In genomic region chr10:69335195-69335536, GRCm38 (mm10) we compare ENCODE assay signal across 11 mouse cellular contexts. TPM values are rescaled to one million over a fixed set of nuclear protein-coding genes. Genes with fewer than 3 reads are reported as not detected.
DNase-seq lines count a peak whose midpoint lies in the region; ATAC-seq and TF ChIP-seq lines count a peak whose summit lies in the region.
"Had no signal": no experiment of that assay in that cellular context is flagged by ENCODE, and none has a peak within 500 bp of the region (broad histone marks: within the 10 kb centered on the region; RNA-seq: fewer than 3 reads in every experiment).

No protein-coding gene starts in this region.

- no peaks in the 10 kb centered on the region for H3K9me3 ChIP-seq in lung, embryonic 16.5 days (ENCODE audit: control insufficient read depth, low read length)
- H3K9me3 ChIP-seq in forebrain, embryonic 16.5 days (ENCODE audit: control insufficient read depth, low read length) = no peaks in the 10 kb centered on the region
- H3K9me3 ChIP-seq: kidney, embryonic 15.5 days had no signal

- peak; percentile 15; the same call in 1 of the 2 replicates for ATAC-seq in lung, embryonic 16.5 days (ENCODE audit: low read depth)
- ATAC-seq in forebrain, embryonic 16.5 days = peak; percentile 45

- TF ChIP-seq CTCF in olfactory bulb, adult 2 months (IDR thresholded peaks at IDR 0.05; ENCODE audit: insufficient read depth, low read depth, low read length) = no peak
- no peak for TF ChIP-seq CTCF in left cerebral cortex, adult 2 months (IDR thresholded peaks at IDR 0.05)

- peaks cover 40% of the 10 kb centered on the region for H3K36me3 ChIP-seq in lung, embryonic 16.5 days (ENCODE audit: control insufficient read depth, insufficient read depth, low read length)
- H3K36me3 ChIP-seq in forebrain, embryonic 16.5 days (ENCODE audit: control insufficient read depth, insufficient read depth) = no peaks in the 10 kb centered on the region

- peaks cover 11% of the 10 kb centered on the region for H3K4me1 ChIP-seq in lung, embryonic 16.5 days (replicated peaks; ENCODE audit: control insufficient read depth, insufficient read depth, low read length)
- H3K4me1 ChIP-seq in forebrain, embryonic 16.5 days (replicated peaks; ENCODE audit: control insufficient read depth, insufficient read depth, low read length) = peaks cover 21% of the 10 kb centered on the region
- peaks cover 20% of the 10 kb centered on the region for H3K4me1 ChIP-seq in olfactory bulb, adult 2 months (ENCODE audit: control insufficient read depth, insufficient read depth, low read length)
- H3K4me1 ChIP-seq: kidney, embryonic 15.5 days had no signal

- peak overlapping the region; percentile 86 for H3K27ac ChIP-seq in lung, embryonic 16.5 days (ENCODE audit: low read length)
- peak overlapping the region; percentile 66 for H3K27ac ChIP-seq in forebrain, embryonic 16.5 days (ENCODE audit: low read length)
- peak overlapping the region; percentile 58 for H3K27ac ChIP-seq in olfactory bulb, adult 2 months (ENCODE audit: insufficient read depth, low read depth, low read length)
- no peak overlapping the region for H3K27ac ChIP-seq in left cerebral cortex, adult 2 months
- H3K27ac ChIP-seq: kidney, embryonic 15.5 days had no signal

- H3K27me3 ChIP-seq in lung, embryonic 16.5 days (ENCODE audit: control insufficient read depth, insufficient read depth, low read depth, low read length) = no peaks in the 10 kb centered on the region
- H3K27me3 ChIP-seq in forebrain, embryonic 16.5 days (replicated peaks; ENCODE audit: control insufficient read depth, insufficient read depth, low read length) = no peaks in the 10 kb centered on the region
- H3K27me3 ChIP-seq: kidney, embryonic 15.5 days had no signal

- WGBS in lung, embryonic 16.5 days = 41% methylated on average over 7 of the region's 7 CpGs
- 25% methylated on average over 7 of the region's 7 CpGs for WGBS in forebrain, embryonic 16.5 days
- WGBS in olfactory bulb, adult 2 months = 20% methylated on average over 7 of the region's 7 CpGs

- no peak for TF ChIP-seq POLR2A in olfactory bulb, adult 2 months (IDR thresholded peaks at IDR 0.05; ENCODE audit: insufficient read depth, low read depth, low read length)

- peak; percentile 10 for DNase-seq in gastrocnemius, adult 18-20 months (ENCODE audit: low spot score)
- DNase-seq in gastrocnemius, postnatal 25 days = no peak
- no peak for DNase-seq in lung, postnatal 36 days
- DNase-seq in cerebellum, adult 18-20 months = no peak
- DNase-seq in left cerebral cortex, adult 2 months (ENCODE audit: extremely low spot score in 1 of 2, low spot score in 2 of 2) = no peak
- DNase-seq: adrenal gland, postnatal 25 days; cerebellum, postnatal 10 days had no signal

- intact Hi-C loops in left cerebral cortex, adult 2 months (cut with DNase I) = no loop called here

- H3K9ac ChIP-seq in lung, embryonic 16.5 days (ENCODE audit: low read length) = no peak overlapping the region
- H3K9ac ChIP-seq in forebrain, embryonic 16.5 days (replicated peaks; ENCODE audit: low read depth, low read length) = no peak overlapping the region
- H3K9ac ChIP-seq: kidney, embryonic 15.5 days had no signal

- no peak overlapping the region for H3K4me2 ChIP-seq in lung, embryonic 16.5 days (ENCODE audit: low read depth, low read length)
- 0 out of 2 replicates have a peak overlapping the region, but pooled peaks have one; percentile 5 for H3K4me2 ChIP-seq in forebrain, embryonic 16.5 days (ENCODE audit: low read length)
- H3K4me2 ChIP-seq: kidney, embryonic 15.5 days had no signal

- no peak overlapping the region for H3K4me3 ChIP-seq in lung, embryonic 16.5 days (ENCODE audit: low read length)
- H3K4me3 ChIP-seq in forebrain, embryonic 16.5 days (replicated peaks; ENCODE audit: low read length) = no peak overlapping the region
- no peak overlapping the region for H3K4me3 ChIP-seq in olfactory bulb, adult 2 months (ENCODE audit: insufficient read depth, low read depth, low read length)
- H3K4me3 ChIP-seq in left cerebral cortex, adult 2 months = no peak overlapping the region
- H3K4me3 ChIP-seq: kidney, embryonic 15.5 days had no signal

RNA-seq across cellular contexts. Expression of gene Cdk1, which starts 17.6 kb away (rescaled TPM):
- not detected for total RNA-seq in gastrocnemius, adult 18-20 months (2021)
- 1 to 10 TPM; 2.0 to 2.3 TPM for total RNA-seq in gastrocnemius, postnatal 25 days (2021)
- polyA plus RNA-seq in lung, embryonic 16.5 days (2015; fragmentation: Nextera tagmentation; extraction: Ambion mirVana) = 561 and 586 TPM in 2 replicates
- 154 and 191 TPM in 2 replicates for polyA plus RNA-seq in forebrain, embryonic 16.5 days (2015; fragmentation: Nextera tagmentation; extraction: Ambion mirVana)
- not detected in 2 replicates for polyA plus RNA-seq in olfactory bulb, adult 2 months (2012; ENCODE audit: insufficient read depth, insufficient read length, low replicate concordance, missing spikeins)
- under 1 TPM; 0.36 to 0.40 TPM for total RNA-seq in left cerebral cortex, adult 2 months (2021)
